Mouse (Mus musculus): Measurements from ENCODE around the gene Cldn2.
A peak's percentile ranks its signal among the peaks of the same experiment; 100 is the strongest.
"Not testable (repeated sequence)": the region's sequence is repeated elsewhere in the genome, so short reads cannot be mapped to it uniquely, and the experiment has no call there.

Gene Cldn2

DNA sequence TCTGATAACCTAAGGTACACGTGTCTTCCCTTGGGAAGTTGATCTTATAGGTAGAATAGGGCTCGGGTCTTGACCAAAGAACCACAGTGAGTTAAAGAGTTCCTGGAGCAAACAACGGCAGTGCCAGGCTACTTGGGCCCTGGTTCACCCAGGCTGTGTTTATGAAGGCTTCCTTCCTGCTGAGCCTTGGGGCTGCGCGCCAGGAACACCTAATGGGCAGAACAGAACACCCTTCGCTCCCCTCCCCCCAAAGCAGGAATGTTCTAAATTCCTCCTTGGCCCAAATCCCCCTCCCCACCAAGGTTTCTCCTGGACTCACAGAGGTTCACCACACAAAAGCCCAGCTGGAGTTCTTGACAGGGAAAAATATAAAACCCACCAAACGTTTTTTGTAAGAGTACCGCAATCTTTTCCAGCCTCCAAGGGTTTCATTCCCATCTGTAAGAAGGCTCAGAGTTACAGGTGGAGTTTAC lies at the start of gene Cldn2:
Gene Cldn2 (plus strand): TSS at position 423 of the 473 bp plus-strand sequence.
- DNase-seq (ENCODE audit: low read depth), result no peak

DNA sequence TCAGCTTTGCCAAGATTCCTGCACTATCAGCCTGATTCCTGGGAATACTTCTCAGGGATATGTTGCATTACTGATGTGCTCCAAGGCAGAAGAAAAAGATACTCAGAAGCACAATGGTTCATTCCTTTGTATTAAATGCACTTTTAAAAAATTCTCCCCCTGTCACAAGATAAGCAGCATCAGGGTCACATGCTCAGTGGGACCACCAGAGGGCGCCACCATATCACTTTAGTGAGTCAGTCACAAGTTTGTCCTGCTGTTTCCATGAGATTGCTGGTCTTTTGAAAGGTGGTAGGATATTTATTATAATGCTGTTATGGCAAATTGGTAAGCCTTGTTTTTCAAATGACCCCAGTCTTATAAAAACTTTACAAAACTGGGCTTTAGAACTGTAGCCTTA lies 48.8 kb upstream of the Cldn2 start:
- peak; percentile 67 for DNase-seq (ENCODE audit: low read depth)

- DNase-seq (ENCODE audit: low read depth), result not testable (repeated sequence)
Observed at GRCm38 (mm10) chrX:139758634-139759033, 42.0 kb upstream of the Cldn2 start.

DNA sequence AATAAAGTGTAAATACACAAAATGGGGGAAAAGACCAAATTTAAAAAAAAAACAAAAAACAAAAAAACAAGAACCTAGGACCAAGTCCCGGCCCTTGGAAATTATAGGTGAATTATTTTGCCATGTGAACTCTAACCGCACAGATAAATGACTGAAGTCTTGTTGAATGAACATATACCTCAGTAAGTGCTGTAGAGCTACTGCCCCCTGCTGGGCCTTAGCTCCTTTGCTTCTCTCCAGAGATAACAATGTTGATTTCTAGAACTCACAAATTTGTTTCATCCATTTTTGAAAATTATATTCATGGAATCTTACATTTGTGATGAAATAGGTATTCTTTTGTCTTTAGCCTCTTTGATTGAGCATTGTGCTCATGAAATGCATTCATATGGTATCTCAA lies 38.1 kb upstream of the Cldn2 start:
- peak; percentile 71 for DNase-seq (ENCODE audit: low read depth)

GRCm38 (mm10) chrX:139769975-139770637 lies 30.5 kb upstream of the Cldn2 start:
- DNase-seq (ENCODE audit: low read depth), result no peak

GRCm38 (mm10) chrX:139774309-139775083 lies 26.1 kb upstream of the Cldn2 start:
- DNase-seq (ENCODE audit: low read depth), result peak; percentile 87

GRCm38 (mm10) chrX:139775084-139775612 lies 25.5 kb upstream of the Cldn2 start:
- DNase-seq (ENCODE audit: low read depth), result peak; percentile 89

DNA sequence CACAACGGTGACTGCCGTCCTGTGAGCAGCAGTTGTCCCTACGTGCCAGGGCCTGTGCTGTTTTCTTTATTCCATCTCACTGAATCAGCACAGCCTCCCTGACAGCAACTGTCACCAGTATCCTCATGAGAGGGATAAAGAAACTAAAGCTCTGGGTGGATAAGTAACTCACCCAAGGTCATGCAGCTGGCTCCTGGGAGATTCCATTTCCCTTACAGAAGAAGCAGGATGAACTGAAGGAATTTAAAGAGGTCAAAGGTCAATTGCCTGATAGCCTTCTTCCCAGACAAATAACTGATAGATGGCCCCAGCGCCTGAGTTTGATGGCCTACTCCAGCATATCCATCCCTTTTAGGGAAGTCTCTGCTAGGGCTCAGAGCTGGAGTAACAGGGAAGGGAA lies 23.3 kb upstream of the Cldn2 start:
- no peak for DNase-seq (ENCODE audit: low read depth)

- DNase-seq (ENCODE audit: low read depth), result no peak
Observed at GRCm38 (mm10) chrX:139778886-139779285, 21.7 kb upstream of the Cldn2 start.

GRCm38 (mm10) chrX:139779401-139779800 lies 21.2 kb upstream of the Cldn2 start:
- no peak for DNase-seq (ENCODE audit: low read depth)

DNA sequence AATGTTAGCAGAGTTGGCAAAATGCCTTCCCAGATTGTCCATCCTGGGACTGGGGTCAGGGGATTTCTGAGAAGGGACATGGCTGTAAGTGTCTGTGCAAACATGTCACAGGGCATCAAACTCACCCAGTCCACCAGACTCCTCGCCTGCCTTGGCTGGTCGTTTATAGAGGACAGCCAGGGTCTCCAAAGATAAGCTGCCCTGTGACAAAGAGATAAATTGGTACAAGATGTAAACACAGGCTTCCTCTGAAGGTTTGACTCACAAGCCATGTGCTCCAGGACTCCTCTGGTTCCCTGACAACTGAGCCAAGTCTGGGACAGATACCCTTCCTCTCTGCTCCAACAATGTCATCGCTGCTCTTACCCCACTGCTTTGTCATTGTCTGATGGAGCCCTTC lies 19.6 kb upstream of the Cldn2 start:
- peak; percentile 16 for DNase-seq (ENCODE audit: low read depth)

GRCm38 (mm10) chrX:139781563-139781962 lies 19.1 kb upstream of the Cldn2 start:
- DNase-seq (ENCODE audit: low read depth), result no peak

GRCm38 (mm10) chrX:139782278-139783044 lies 18.2 kb upstream of the Cldn2 start, which contains the start of gene Ripply1:
Gene Ripply1 (minus strand): TSS chrX:139782353.
- no peak for DNase-seq (ENCODE audit: low read depth)

DNA sequence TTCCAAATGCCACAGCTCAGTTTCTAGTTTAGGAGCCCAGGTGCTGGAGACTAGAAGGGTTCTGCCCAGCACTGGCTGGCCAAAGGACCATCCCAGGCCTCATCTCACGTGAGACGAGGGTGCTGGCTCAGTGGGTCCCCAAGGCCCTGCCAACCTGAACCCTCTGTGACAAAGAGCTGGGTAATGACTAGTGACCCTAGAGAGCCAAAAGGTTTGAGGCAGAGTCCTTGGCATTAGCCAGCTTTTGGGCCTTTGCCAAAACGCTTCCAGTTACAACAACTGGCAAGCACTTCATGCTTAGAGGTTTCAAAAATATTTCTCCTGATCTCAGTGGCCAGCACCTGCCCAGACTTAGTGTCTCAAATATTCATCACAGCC lies 17.6 kb upstream of the Cldn2 start:
- no peak for DNase-seq (ENCODE audit: low read depth)

DNA sequence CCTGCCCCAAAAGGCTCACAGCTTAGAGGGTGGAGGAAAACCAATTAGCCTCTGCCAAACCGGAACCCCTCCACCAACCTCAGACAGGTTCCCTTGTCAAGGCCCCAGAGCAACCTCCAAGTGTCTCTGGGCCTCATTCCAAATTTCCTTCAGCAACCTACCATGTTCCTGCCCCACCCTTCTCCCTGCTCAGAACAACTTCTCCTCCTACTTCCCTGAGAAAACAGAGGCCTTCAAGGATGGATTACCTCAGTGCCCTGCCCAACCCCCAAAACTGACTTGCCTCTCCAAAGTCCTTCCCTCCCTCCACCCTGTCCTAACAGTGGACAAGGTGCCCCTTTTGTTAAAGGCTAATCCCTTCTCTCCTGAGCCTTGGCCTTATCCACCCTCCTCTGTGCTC lies 14.9 kb upstream of the Cldn2 start:
- DNase-seq (ENCODE audit: low read depth), result peak; percentile 76

DNA sequence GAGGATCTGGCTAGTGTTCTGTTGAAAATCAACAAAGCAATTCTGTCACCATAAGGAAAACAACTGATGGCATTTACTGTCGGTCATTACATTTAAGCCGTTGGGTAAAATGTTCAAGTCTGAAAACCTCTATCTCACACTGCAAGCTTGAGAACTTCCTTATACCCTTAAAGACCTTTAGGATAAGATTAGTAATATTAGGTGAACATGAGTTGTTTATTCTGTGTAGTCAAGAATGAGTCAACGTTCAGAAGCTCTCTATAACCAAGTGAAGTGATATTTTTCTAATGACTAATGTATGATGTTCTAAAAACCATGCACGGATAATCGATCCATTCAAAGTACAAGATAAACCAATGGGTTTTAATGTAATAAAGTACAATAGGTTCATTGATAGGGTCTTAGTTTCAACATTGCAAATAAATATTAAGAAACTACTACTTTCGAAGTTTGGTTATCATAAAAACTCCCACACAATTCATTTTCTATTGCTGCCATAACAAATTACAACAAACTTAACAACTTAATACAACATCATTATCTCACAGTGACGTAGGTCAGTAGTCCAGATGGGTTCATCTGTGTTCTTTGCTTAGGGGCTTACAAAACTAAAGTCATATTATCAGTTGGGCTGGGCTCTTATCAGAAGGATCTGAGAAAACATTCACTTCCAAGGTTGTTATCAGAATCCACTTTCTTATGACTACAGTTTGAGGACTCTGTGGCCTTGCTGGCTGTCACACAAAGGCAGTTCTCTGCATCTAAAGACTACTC lies 6.4 kb upstream of the Cldn2 start:
- no peak for DNase-seq (ENCODE audit: low read depth)

- no peak for DNase-seq (ENCODE audit: low read depth)
Observed at GRCm38 (mm10) chrX:139796037-139796436, 4.6 kb upstream of the Cldn2 start.

DNA sequence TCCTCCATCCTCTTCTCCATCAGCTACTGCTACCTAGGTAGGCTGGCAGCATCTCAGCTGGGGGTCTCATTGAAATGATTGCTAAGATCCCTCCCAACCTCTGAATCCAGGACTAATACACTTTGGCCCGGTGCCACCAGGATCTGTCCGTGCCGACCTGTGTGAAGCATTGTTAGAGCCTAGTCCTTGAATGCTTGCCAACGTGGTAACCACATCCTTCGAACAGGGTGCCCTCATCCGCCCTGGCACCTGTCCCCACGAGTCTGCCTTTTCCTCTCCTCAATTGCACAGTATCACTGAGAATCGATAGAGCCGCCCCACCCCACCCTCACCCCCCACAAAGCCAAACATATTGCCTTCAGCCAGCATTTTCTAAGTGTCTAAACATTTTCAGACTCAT lies 2.8 kb upstream of the Cldn2 start:
- DNase-seq (ENCODE audit: low read depth), result peak; percentile 83

- DNase-seq (ENCODE audit: low read depth), result no peak
Observed at GRCm38 (mm10) chrX:139799953-139800352, 675 bp upstream of the Cldn2 start.

- no peak for DNase-seq (ENCODE audit: low read depth)
Observed at GRCm38 (mm10) chrX:139803028-139803427, 2.4 kb downstream of the Cldn2 start.

- DNase-seq (ENCODE audit: low read depth), result no peak
Observed at GRCm38 (mm10) chrX:139805918-139806317, 5.3 kb downstream of the Cldn2 start.

DNA sequence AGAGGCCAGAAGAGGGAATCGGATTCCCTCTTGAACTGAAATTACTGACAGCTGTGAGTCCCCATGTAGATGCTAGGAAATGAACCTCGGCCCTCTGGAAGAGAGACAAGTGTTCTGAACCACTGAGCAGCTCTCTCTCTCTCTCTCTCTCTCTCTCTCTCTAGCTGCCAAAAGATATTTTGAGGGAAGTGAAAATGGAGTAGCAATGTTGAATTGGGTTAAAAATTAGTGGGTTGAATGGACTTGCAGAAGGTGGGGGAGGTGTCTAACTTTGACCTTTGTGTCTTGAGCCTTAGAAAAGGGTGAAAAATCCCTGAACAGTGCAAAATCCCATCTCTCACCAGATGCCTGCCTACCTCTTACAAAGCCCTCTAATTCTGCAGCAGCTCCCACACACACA lies 6.8 kb downstream of the Cldn2 start:
- DNase-seq (ENCODE audit: low read depth), result no peak
